Mouse (Mus musculus) C2C12 (cell line): ENCODE data around the gene Traf2. TPM values are rescaled to one million over a fixed set of nuclear protein-coding genes. Genes with fewer than 3 reads are reported as not detected.

ENCODE experiments used
- H3K27me3 ChIP-seq: one replicate; pipeline ENCODE4 v1.6.1; 2011; ENCODE audit not compliant: control insufficient read depth, insufficient read depth, insufficient read length
- H3K36me3 ChIP-seq: one replicate; pipeline ENCODE4 v1.6.1; 2011; ENCODE audit not compliant: control insufficient read depth, insufficient read depth
- H3K4me3 ChIP-seq: one replicate; pipeline ENCODE4 v1.5.1; 2011; ENCODE audit warnings: mild to moderate bottlenecking, control low read depth; ENCODE audit not compliant: poor library complexity, insufficient read depth, severe bottlenecking
- H3K79me2 ChIP-seq: one replicate; pipeline ENCODE4 v1.6.1; 2011; ENCODE audit not compliant: control insufficient read depth, insufficient read depth
- H3K79me3 ChIP-seq: one replicate; pipeline ENCODE4 v1.6.1; 2011; ENCODE audit warnings: low read depth, control low read depth
- H3ac ChIP-seq: one replicate; pipeline ENCODE3; 2011; ENCODE audit warnings: low read depth; ENCODE audit not compliant: control insufficient read depth, insufficient read length
- CEBPB ChIP-seq: IDR thresholded peaks from one replicate; pipeline ENCODE4 v1.6.1; 2011; ENCODE audit warnings: low read depth, mild to moderate bottlenecking, control low read depth, moderate library complexity
- CTCF ChIP-seq: IDR thresholded peaks from one replicate; pipeline ENCODE4 v1.5.1; 2011; ENCODE audit not compliant: control insufficient read depth, insufficient read depth, insufficient read length
- FOSL1 ChIP-seq: IDR thresholded peaks from one replicate; pipeline ENCODE4 v1.8.0; 2011; ENCODE audit warnings: mild to moderate bottlenecking, low read length; ENCODE audit not compliant: poor library complexity, insufficient read depth, severe bottlenecking
- MAX ChIP-seq: IDR thresholded peaks from one replicate; pipeline ENCODE4 v1.6.1; 2011; ENCODE audit warnings: mild to moderate bottlenecking, control low read depth
- MYOD1 ChIP-seq: IDR thresholded peaks from one replicate; pipeline ENCODE4 v1.6.1; 2011; ENCODE audit warnings: low read depth; ENCODE audit not compliant: control insufficient read depth, insufficient read length
- MYOG ChIP-seq: IDR thresholded peaks from one replicate; pipeline ENCODE4 v1.6.1; 2011; ENCODE audit not compliant: control insufficient read depth, insufficient read length; ENCODE audit errors: extremely low read depth
- USF1 ChIP-seq: IDR thresholded peaks from one replicate; pipeline ENCODE4 v1.6.1; 2011; ENCODE audit warnings: low read depth, mild to moderate bottlenecking, control low read depth, moderate library complexity
- polyA plus RNA-seq: library from polyadenylated mRNA; unstranded; fragments of >200 nt; fragmentation: generic; extraction: Trizol; gene quantifications from one replicate; pipeline ENCODE4 v1.2.1, GENCODE M21; 2012; ENCODE audit warnings: missing spikeins

Traf2 gene
- polyA plus RNA-seq, 1 experiment: 28.8 TPM

DNA sequence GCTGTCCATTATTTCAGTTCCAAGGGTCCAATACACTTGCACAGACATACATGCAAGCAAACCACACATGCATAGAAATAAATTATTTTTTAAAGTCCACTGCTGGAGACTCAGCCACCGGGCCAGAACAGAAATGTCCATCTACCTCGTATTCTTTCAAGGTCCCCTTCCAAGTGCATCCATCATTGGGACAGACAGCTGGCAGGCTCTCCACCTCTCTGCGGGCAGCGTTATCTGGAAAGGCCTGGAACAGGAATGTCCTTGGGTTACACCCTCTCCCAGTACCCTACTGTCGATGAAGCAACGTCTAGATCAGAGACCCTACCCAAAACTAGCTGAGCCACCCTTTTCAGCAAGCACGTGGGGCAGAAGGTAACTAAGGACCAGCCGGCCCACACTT, 10.2 kb downstream of the Traf2 start:
- Histone ChIP-seq H3ac (no peak overlapping the region), H3K4me3 (no peak overlapping the region), H3K79me2 (peaks cover 81% of the 10 kb centered on the region), H3K36me3 (peaks cover 71% of the 10 kb centered on the region), H3K27me3 (no peaks in the 10 kb centered on the region), H3K79me3 (peaks cover 55% of the 10 kb centered on the region)
- TF ChIP-seq CEBPB (no peak), MYOD1 (no peak), FOSL1 (no peak), USF1 (no peak), MAX (no peak), CTCF (no peak), MYOG (no peak)

DNA sequence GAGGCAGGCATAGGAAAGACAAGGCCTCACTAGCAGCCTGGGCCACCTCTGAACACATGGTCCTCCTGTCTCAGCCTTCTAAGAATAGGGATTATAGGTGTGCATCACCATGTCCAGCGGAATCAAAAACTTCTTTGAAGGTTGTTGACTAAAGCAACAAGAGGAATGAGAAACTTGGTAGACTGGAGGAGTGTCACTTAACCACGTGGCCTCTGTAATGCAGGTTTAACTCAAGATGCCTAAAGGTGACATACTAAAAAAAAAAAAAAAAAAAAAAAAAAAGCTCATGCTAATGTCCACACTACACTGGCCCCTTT, 11.9 kb downstream of the Traf2 start:
- Histone ChIP-seq H3K79me3 (peaks cover 45% of the 10 kb centered on the region), H3K27me3 (no peaks in the 10 kb centered on the region), H3K79me2 (peaks cover 73% of the 10 kb centered on the region), H3K36me3 (peaks cover 88% of the 10 kb centered on the region), H3ac (no peak overlapping the region), H3K4me3 (no peak overlapping the region)
- no peak for TF ChIP-seq USF1
- no peak for TF ChIP-seq MYOG
- no peak for TF ChIP-seq MYOD1
- no peak for TF ChIP-seq CEBPB
- TF ChIP-seq CTCF: no peak

DNA sequence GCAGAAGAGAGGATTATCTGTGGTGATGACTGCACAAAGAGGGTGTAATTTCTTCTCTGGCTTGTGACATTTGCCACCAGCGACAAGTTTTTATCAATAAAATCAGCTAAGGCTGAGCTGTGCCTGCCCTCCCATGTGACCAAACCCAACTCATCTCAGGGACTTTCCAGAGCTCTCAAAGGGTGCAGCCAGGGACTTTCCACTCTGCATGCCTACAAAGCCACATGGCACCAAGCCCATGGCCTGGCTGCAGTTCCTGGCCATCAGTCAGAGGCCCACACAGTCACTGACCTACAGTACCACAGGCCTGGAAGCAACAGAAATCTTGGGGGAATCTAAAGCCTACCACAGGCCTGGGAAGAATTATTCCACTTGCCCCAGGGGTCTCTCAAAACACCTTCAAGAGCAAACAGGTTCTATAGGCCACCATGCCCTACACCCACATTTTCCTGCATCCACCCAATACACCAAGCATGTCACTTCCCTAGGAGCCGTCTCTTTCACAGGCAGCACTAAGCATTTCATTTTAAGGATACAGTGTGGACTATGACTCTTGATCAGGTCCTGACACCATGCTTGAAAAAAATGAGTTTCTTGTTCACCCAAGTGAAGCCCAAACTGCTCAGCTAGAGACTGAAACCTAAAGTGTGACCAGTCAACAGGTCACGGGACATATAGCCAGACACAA, 12.4 kb downstream of the Traf2 start:
- H3K79me3 ChIP-seq: peaks cover 40% of the 10 kb centered on the region
- H3ac ChIP-seq: no peak overlapping the region
- TF ChIP-seq MYOG: no peak
- no peak for TF ChIP-seq FOSL1
- no peak for TF ChIP-seq CEBPB
- no peak for TF ChIP-seq CTCF
- TF ChIP-seq MAX: peak; percentile 88
- TF ChIP-seq USF1: peak; percentile 93
- no peak for TF ChIP-seq MYOD1
- no peaks in the 10 kb centered on the region for H3K27me3 ChIP-seq
- H3K79me2 ChIP-seq: peaks cover 68% of the 10 kb centered on the region
- H3K4me3 ChIP-seq: no peak overlapping the region
- H3K36me3 ChIP-seq: peaks cover 89% of the 10 kb centered on the region

DNA sequence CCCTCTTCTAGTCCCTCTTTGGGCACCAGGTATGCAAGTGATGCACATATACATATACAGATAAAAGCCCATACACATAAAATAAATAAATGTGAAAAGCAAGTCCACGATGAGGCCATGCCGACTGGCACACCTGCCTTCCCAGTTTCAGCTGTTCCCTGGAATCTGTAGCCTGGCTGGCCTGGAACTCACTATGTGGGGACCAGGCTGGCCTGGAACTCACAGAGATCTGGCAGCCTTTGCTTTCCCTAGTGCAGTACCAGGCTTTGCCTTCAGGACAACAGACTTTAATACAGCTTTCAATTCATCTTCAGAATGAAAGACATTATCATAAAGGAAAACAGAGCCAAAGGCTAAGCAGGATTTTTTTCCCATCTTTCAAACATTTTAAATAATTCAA, 13.0 kb downstream of the Traf2 start:
- H3K79me2 ChIP-seq: peaks cover 62% of the 10 kb centered on the region

DNA sequence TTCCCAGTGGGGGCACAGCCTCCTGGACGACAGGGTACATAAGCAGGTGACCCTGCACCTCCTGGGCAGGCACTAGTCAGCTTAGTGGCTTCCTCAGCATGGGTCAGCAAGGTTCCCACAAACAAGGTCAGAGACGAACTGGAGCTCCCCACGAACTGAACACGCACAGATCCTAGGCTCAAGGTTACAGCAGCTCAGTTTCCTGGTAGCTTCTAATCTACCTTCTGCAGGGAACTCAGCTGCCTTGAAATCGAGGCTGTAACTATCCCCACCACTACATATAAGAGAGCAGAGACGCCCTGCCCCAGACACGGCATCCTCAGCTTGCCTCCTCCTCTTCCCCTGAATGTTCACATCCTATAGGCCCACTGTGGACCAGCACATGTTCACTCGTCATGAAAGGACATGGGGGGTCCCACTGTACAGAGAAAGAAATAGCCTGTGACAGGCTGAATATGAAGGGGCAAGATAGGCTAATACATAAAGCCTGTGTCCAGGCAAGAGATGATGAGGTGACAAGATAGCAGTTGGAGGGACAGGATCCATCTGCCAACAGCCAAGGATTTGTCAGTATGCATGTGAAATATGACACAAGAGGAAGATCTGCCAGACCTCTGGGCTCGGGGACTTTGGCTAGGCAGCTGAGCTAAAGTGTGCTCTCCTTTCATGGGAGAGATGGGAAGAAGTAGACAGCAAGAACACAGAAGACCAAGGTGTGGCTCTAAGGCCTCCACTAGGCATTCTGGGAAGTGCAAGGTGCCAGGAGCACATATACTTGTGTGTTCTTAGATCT, 20.0 kb downstream of the Traf2 start:
- H3K36me3 ChIP-seq: peaks cover 97% of the 10 kb centered on the region
- TF ChIP-seq CTCF: no peak
- TF ChIP-seq USF1: no peak
- no peak for TF ChIP-seq MYOG
- TF ChIP-seq MYOD1: no peak
- no peak for TF ChIP-seq MAX
- no peak for TF ChIP-seq FOSL1
- no peak for TF ChIP-seq CEBPB

More for the DNA sequence above, 13.0 kb downstream of the Traf2 start:
- Histone ChIP-seq H3K4me3 (no peak overlapping the region), H3K36me3 (peaks cover 89% of the 10 kb centered on the region), H3ac (no peak overlapping the region), H3K79me3 (peaks cover 34% of the 10 kb centered on the region), H3K27me3 (no peaks in the 10 kb centered on the region)
- TF ChIP-seq CEBPB (no peak), USF1 (no peak), FOSL1 (no peak), MYOG (no peak), MAX (no peak), MYOD1 (no peak), CTCF (no peak)

More for the DNA sequence above, 20.0 kb downstream of the Traf2 start:
- H3K79me2 ChIP-seq: peaks cover 11% of the 10 kb centered on the region
- no peak overlapping the region for H3ac ChIP-seq
- no peak overlapping the region for H3K4me3 ChIP-seq
- no peaks in the 10 kb centered on the region for H3K27me3 ChIP-seq
- peaks cover 7% of the 10 kb centered on the region for H3K79me3 ChIP-seq
